Mouse (Mus musculus) liver, embryonic 11.5 days (tissue): ENCODE measurements at regions not wholly inside any gene's neighbourhood (a gene's known extent, or its start where the extent isn't known, plus 50 kb on each side); places are given as distances from the start of the nearest gene placed in this dataset.

ENCODE experiments used
- ATAC-seq: fragments of 200-750 bp; cut with Nextera tagmentation; replicated peaks from 2 replicates; pipeline ENCODE4 v1.8.0; 2017; ENCODE audit warnings: moderate number of reproducible peaks, mild to moderate bottlenecking, moderate TSS enrichment, moderate library complexity; ENCODE audit not compliant: low FRiP score
- DNase-seq: peaks from one replicate; pipeline ENCODE4 v3.0.0-alpha.2; 2017; ENCODE audit warnings: low spot score
- H3K27ac ChIP-seq: fragments of 300-500 bp; sonication (generic); 2 replicates; pipeline ENCODE4 v1.5.1; 2014; ENCODE audit warnings: mild to moderate bottlenecking, low read depth, low read length, control low read depth
- H3K27me3 ChIP-seq: fragments of 300-500 bp; sonication (generic); replicated peaks from 2 replicates; pipeline ENCODE4 v1.6.1; 2014; ENCODE audit warnings: low read length, mixed read lengths; ENCODE audit not compliant: control insufficient read depth, insufficient read depth
- H3K36me3 ChIP-seq: fragments of 300-500 bp; sonication (generic); 2 replicates; pipeline ENCODE4 v1.6.1; 2014; ENCODE audit warnings: mild to moderate bottlenecking, low read length, moderate library complexity, mixed read lengths; ENCODE audit not compliant: control insufficient read depth, insufficient read depth
- H3K4me1 ChIP-seq: fragments of 300-500 bp; sonication (generic); replicated peaks from 2 replicates; pipeline ENCODE4 v1.6.1; 2014; ENCODE audit warnings: low read length, mixed read lengths; ENCODE audit not compliant: control insufficient read depth, insufficient read depth
- H3K4me2 ChIP-seq: fragments of 300-500 bp; sonication (generic); 2 replicates; pipeline ENCODE4 v1.6.1; 2014; ENCODE audit warnings: mild to moderate bottlenecking, control low read depth, moderate library complexity
- H3K4me3 ChIP-seq: fragments of 300-500 bp; sonication (generic); 2 replicates; pipeline ENCODE4 v1.5.1; 2014; ENCODE audit warnings: low read depth, low read length, control low read depth
- H3K9ac ChIP-seq: fragments of 300-500 bp; sonication (generic); 2 replicates; pipeline ENCODE4 v1.6.1; 2014; ENCODE audit warnings: low read depth, low read length, control low read depth
- H3K9me3 ChIP-seq: fragments of 300-500 bp; sonication (generic); 2 replicates; pipeline ENCODE4 v1.6.1; 2016; ENCODE audit warnings: low read length, inconsistent platforms, mixed read lengths; ENCODE audit not compliant: control insufficient read depth
- WGBS: fragments of 180-500 bp; shearing (Covaris S2); extraction: QIAGEN DNeasy Blood & Tissue Kit; methylation state at CpG from one replicate; pipeline ENCODE4 v1.1.7; 2014; 5-methylcytosine and 5-hydroxymethylcytosine counted together

DNA sequence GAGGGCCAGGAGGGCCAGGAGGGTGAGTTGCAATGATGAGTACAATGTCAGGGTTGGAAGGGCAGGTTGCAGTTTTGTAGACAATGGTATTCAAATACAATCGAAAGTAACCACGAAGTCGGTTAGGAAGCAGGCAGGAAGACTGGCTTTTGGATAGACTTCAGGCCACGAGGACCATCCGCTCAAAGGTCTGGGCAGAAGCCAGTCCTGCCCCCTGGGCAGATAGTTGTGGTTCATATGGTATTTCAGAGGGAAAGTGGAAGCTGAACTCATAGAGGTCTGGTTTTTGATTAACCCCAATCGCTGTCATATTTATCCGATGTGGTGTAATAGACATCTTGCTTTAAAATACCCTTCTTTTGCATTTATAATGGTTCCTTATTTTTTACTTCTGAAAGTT is 255.2 kb downstream of the Gm11077 start:
- H3K27ac ChIP-seq = no peak overlapping the region
- no peak overlapping the region for H3K4me3 ChIP-seq
- H3K4me1 ChIP-seq = no peaks in the 10 kb centered on the region
- H3K4me2 ChIP-seq = no peak overlapping the region
- H3K27me3 ChIP-seq = no peaks in the 10 kb centered on the region
- H3K9ac ChIP-seq = no peak overlapping the region
- ATAC-seq = no peak
- DNase-seq = no peak
- no peaks in the 10 kb centered on the region for H3K9me3 ChIP-seq
- H3K36me3 ChIP-seq = no peaks in the 10 kb centered on the region
- 83% methylated on average over 7 of the region's 7 CpGs for WGBS

GRCm38 (mm10) chr6:140993643-140994580 is 255.2 kb upstream of the Pde3a start:
- ATAC-seq = no peak
- 81% methylated on average over 13 of the region's 13 CpGs for WGBS
- Histone ChIP-seq H3K27ac (no peak overlapping the region), H3K9ac (no peak overlapping the region), H3K4me1 (no peaks in the 10 kb centered on the region), H3K27me3 (no peaks in the 10 kb centered on the region), H3K9me3 (peaks cover 4% of the 10 kb centered on the region; the same call in 1 of the 2 replicates), H3K4me3 (no peak overlapping the region), H3K36me3 (no peaks in the 10 kb centered on the region), H3K4me2 (no peak overlapping the region)
- no peak for DNase-seq

DNA sequence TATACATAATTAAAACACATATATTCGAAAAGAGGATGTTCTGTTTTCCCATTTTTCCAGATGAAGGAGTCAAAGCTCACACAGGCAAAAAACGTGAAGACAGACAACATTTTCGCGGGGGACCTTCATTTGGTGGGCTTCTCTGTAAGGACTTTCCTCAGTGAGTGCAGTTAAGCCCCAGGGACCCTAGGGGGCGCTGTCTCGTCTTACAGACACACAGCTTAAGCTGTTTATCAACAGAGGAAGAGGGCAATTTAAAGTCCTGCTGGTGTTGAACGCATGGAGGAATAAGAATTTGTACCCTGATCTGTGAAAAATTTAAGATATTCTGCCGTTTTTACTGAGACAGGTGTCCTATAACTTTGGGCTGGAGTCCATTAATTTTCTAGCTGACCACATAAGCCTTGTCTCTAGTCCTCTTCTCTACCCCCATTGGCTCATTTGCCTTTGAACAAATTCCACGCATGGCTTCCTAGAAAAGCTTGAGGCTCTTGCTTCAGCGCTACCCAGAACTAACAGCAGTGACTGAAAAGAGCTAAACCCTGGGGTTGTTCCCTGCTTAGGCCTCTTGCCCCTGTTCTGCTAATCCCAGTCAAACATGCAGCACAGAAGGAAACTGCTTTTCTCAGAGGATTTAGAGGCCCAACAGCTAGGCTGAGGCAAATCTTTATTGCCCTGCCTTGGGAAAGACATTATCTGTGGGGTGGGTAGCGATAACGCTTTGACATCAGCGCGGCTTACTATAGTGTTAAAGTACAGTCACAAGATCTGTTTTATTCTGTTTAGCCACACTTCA is 253.5 kb upstream of the Pde3a start:
- WGBS = 63% methylated on average over 14 of the region's 14 CpGs
- Histone ChIP-seq H3K4me2 (no peak overlapping the region), H3K4me3 (no peak overlapping the region), H3K36me3 (no peaks in the 10 kb centered on the region), H3K27me3 (no peaks in the 10 kb centered on the region), H3K9ac (no peak overlapping the region), H3K9me3 (peaks cover 4% of the 10 kb centered on the region; the same call in 1 of the 2 replicates), H3K27ac (no peak overlapping the region), H3K4me1 (no peaks in the 10 kb centered on the region)
- ATAC-seq (no peak), DNase-seq (no peak)

DNA sequence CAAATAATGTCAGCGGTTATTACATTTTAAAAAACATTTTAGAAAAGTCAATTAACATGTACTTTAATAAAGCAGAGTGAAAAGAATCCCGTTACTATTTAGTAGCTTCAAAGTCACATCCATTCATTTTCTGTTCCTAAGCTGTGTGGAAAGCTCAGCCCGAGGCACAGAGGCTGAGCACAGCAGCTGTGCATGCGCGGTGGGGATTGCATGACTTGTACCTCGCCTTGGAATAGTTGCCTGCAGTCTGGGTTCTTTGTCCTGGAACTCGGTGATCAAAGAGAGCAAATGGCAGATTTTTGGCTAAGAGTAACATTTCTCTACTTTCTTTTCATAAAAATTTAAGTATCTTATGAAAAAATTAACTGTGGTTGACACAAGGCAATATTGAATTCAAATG is 251.0 kb upstream of the Pde3a start:
- H3K4me2 ChIP-seq = no peak overlapping the region
- H3K27me3 ChIP-seq = no peaks in the 10 kb centered on the region
- H3K9ac ChIP-seq = no peak overlapping the region
- no peak overlapping the region for H3K4me3 ChIP-seq
- no peaks in the 10 kb centered on the region; the same call in 1 of the 2 replicates for H3K9me3 ChIP-seq
- no peak overlapping the region for H3K27ac ChIP-seq
- ATAC-seq (no peak), DNase-seq (no peak)
- no peaks in the 10 kb centered on the region for H3K36me3 ChIP-seq
- H3K4me1 ChIP-seq = no peaks in the 10 kb centered on the region
- WGBS = 82% methylated on average over 7 of the region's 7 CpGs

GRCm38 (mm10) chr6:141000552-141000951 is 248.5 kb upstream of the Pde3a start:
- no peak overlapping the region for H3K4me2 ChIP-seq
- WGBS = 29% methylated on average over 2 of the region's 2 CpGs
- H3K4me1 ChIP-seq = no peaks in the 10 kb centered on the region
- H3K9ac ChIP-seq = no peak overlapping the region
- no peaks in the 10 kb centered on the region for H3K27me3 ChIP-seq
- DNase-seq = no peak
- no peak for ATAC-seq
- H3K27ac ChIP-seq = no peak overlapping the region
- no peak overlapping the region for H3K4me3 ChIP-seq
- no peaks in the 10 kb centered on the region; the same call in 1 of the 2 replicates for H3K9me3 ChIP-seq
- H3K36me3 ChIP-seq = no peaks in the 10 kb centered on the region

DNA sequence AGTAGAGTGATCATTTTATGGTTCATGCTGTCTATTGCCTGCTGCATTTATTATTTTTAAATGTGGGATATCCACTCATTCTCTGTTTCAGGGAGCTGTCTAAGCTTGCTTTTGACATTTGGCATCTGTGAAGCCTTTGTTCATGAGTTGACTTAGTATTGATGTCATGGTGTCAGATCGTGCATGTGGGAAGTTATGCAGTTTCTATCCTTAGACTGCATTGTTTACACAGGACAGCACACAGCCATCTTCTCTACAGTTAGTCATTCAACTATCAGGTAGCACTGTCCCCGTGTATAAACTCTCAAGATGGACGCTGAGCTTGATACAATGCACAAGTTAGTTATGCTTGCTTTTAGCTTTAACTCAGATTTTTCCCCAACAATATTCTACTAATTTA is 247.8 kb upstream of the Pde3a start:
- no peaks in the 10 kb centered on the region; the same call in 1 of the 2 replicates for H3K9me3 ChIP-seq
- ATAC-seq (no peak), DNase-seq (no peak)
- no peak overlapping the region for H3K9ac ChIP-seq
- H3K4me3 ChIP-seq = no peak overlapping the region
- H3K27ac ChIP-seq = no peak overlapping the region
- no peaks in the 10 kb centered on the region for H3K4me1 ChIP-seq
- no peak overlapping the region for H3K4me2 ChIP-seq
- 72% methylated on average over 3 of the region's 3 CpGs for WGBS
- H3K36me3 ChIP-seq = no peaks in the 10 kb centered on the region
- H3K27me3 ChIP-seq = no peaks in the 10 kb centered on the region

- no peaks in the 10 kb centered on the region for H3K27me3 ChIP-seq
- no peaks in the 10 kb centered on the region for H3K36me3 ChIP-seq
Observed at GRCm38 (mm10) chr6:141015055-141015681, 233.9 kb upstream of the Pde3a start.

GRCm38 (mm10) chr6:141023501-141023900 is 225.6 kb upstream of the Pde3a start:
- Histone ChIP-seq H3K9ac (no peak overlapping the region), H3K4me1 (no peaks in the 10 kb centered on the region), H3K36me3 (no peaks in the 10 kb centered on the region), H3K9me3 (no peaks in the 10 kb centered on the region), H3K4me3 (no peak overlapping the region), H3K27ac (no peak overlapping the region), H3K4me2 (no peak overlapping the region), H3K27me3 (no peaks in the 10 kb centered on the region)
- no peak for DNase-seq
- no peak for ATAC-seq
- 69% methylated on average over 4 of the region's 4 CpGs for WGBS

More at GRCm38 (mm10) chr6:141015055-141015681, 233.9 kb upstream of the Pde3a start:
- Histone ChIP-seq H3K4me1 (no peaks in the 10 kb centered on the region), H3K9me3 (no peaks in the 10 kb centered on the region), H3K4me2 (no peak overlapping the region), H3K9ac (no peak overlapping the region), H3K4me3 (no peak overlapping the region), H3K27ac (no peak overlapping the region)
- WGBS = 84% methylated on average over 11 of the region's 11 CpGs
- ATAC-seq (no peak), DNase-seq (no peak)
